Mouse (Mus musculus): ENCODE results near the gene Dnajc8. TPM values are rescaled to one million over a fixed set of nuclear protein-coding genes. Genes with fewer than 3 reads are reported as not detected.

The Dnajc8 gene
- total RNA-seq, 1 experiment: 167 TPM

DNA sequence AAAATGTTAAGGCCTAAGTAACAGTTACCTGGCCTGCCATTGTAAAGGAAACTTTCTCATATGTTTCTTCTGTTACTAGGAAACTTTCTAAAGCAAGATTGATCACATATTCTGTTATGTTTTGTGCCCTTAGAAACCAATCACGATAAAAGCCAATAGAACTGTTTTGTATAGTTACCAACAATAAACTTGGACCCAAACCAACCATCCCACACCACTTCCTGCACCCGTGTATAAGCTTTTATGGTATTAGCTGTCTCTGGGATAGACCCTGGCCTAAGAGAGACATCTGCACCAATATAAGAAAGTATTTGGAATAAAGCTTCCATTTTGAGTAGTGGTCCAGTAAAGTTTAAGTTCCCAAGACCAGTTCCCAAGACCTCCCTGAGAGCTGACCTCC, 49.6 kb downstream of the Dnajc8 start:
- DNase-seq (ENCODE audit: low read depth, low spot score): no peak
- Histone ChIP-seq H3K9ac (ENCODE audit: insufficient read depth, low read depth, low read length, poor library complexity, severe bottlenecking) (no peak overlapping the region), H3K4me1 (ENCODE audit: control insufficient read depth in 2 of 2, insufficient read depth in 2 of 2, low read length in 2 of 2, poor library complexity in 1 of 2) (no peaks in the 10 kb centered on the region), H3K36me3 (ENCODE audit: control insufficient read depth, insufficient read depth, low read length, poor library complexity, severe bottlenecking) (no peaks in the 10 kb centered on the region), H3K4me3 (ENCODE audit: insufficient read depth in 1 of 2, low read depth in 1 of 2, low read length in 2 of 2, poor library complexity in 1 of 2, severe bottlenecking in 1 of 2) (no peak overlapping the region), H3K9me3 (ENCODE audit: control insufficient read depth, insufficient read depth, low read depth, low read length) (no peaks in the 10 kb centered on the region), H3K27ac (ENCODE audit: insufficient read depth, low read depth, low read length, poor library complexity, severe bottlenecking) (no peak overlapping the region)
- TF ChIP-seq ZC3H11A (IDR thresholded peaks at IDR 0.05; ENCODE audit: borderline replicate concordance, low read depth, low read length): no peak
- no peak for TF ChIP-seq CHD2 (IDR thresholded peaks at IDR 0.05; ENCODE audit: low read depth, low read length)
- no peak for TF ChIP-seq MAFK (IDR thresholded peaks at IDR 0.05; ENCODE audit: insufficient read depth, low read depth, low read length)
- no peak for TF ChIP-seq ZNF384 (IDR thresholded peaks at IDR 0.05; ENCODE audit: low read depth, low read length)
- TF ChIP-seq HCFC1 (IDR thresholded peaks at IDR 0.05; ENCODE audit: borderline replicate concordance, insufficient read depth, low read length): no peak
- in situ Hi-C loops (cut with MboI; ENCODE audit: low sequenced_read_pairs in 2 of 2, unreplicated experiment in 2 of 2): no loop called here

DNA sequence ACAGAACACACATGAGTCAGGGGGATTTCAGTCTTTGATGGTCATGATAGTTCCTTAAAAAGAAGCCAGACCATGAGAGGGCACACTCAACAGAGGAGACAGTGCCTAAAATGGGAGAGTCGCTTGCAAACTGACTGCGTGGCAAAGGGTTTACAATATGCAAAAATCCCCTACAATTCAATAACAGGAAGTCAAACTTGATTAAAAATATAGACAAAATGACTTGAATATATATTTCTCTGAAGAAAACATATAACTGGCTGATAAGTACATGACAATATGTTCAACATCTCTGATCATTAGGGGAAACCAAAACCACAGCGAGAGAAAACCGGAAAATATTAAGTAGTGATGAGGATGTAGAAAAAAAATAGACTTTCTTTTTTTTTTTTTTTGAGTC, 50.9 kb downstream of the Dnajc8 start:
- no peak for DNase-seq (ENCODE audit: low read depth, low spot score)
- Histone ChIP-seq H3K36me3 (ENCODE audit: control insufficient read depth, insufficient read depth, low read length, poor library complexity, severe bottlenecking) (no peaks in the 10 kb centered on the region), H3K9ac (ENCODE audit: insufficient read depth, low read depth, low read length, poor library complexity, severe bottlenecking) (no peak overlapping the region), H3K4me1 (ENCODE audit: control insufficient read depth in 2 of 2, insufficient read depth in 2 of 2, low read length in 2 of 2, poor library complexity in 1 of 2) (no peaks in the 10 kb centered on the region), H3K27ac (ENCODE audit: insufficient read depth, low read depth, low read length, poor library complexity, severe bottlenecking) (no peak overlapping the region), H3K4me3 (ENCODE audit: insufficient read depth in 1 of 2, low read depth in 1 of 2, low read length in 2 of 2, poor library complexity in 1 of 2, severe bottlenecking in 1 of 2) (no peak overlapping the region), H3K9me3 (ENCODE audit: control insufficient read depth, insufficient read depth, low read depth, low read length) (no peaks in the 10 kb centered on the region)
- no peak for TF ChIP-seq MAFK (IDR thresholded peaks at IDR 0.05; ENCODE audit: insufficient read depth, low read depth, low read length)
- no peak for TF ChIP-seq HCFC1 (IDR thresholded peaks at IDR 0.05; ENCODE audit: borderline replicate concordance, insufficient read depth, low read length)
- no peak for TF ChIP-seq CHD2 (IDR thresholded peaks at IDR 0.05; ENCODE audit: low read depth, low read length)
- no peak for TF ChIP-seq ZNF384 (IDR thresholded peaks at IDR 0.05; ENCODE audit: low read depth, low read length)
- TF ChIP-seq ZC3H11A (IDR thresholded peaks at IDR 0.05; ENCODE audit: borderline replicate concordance, low read depth, low read length): no peak
- in situ Hi-C loops (cut with MboI; ENCODE audit: low sequenced_read_pairs in 2 of 2, unreplicated experiment in 2 of 2): no loop called here

DNA sequence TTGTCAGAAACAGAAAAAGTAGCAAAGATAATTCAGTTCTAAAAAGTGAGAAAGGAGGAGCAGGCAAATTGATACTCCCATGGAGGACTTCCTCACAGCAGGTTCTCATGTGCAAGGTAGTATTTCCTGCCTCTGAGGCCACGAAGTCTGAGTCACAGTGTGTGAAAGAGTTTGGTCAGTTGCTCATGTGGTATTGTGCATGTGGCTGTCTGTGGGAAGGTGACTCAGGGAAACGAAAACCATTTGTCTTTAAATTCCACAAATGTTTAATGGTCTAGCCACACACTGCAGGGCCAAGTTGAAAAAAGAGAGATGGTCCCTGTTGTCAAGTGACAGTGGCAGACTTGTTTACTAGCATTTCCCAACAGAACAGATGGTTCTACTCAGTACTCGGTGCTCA, 53.2 kb downstream of the Dnajc8 start:
- H3K4me1 ChIP-seq (ENCODE audit: control insufficient read depth in 2 of 2, insufficient read depth in 2 of 2, low read length in 2 of 2, poor library complexity in 1 of 2): 0 out of 4 replicates have a peak, but pooled peaks cover 0 to 1% of the 10 kb centered on the region in 2 experiments

DNA sequence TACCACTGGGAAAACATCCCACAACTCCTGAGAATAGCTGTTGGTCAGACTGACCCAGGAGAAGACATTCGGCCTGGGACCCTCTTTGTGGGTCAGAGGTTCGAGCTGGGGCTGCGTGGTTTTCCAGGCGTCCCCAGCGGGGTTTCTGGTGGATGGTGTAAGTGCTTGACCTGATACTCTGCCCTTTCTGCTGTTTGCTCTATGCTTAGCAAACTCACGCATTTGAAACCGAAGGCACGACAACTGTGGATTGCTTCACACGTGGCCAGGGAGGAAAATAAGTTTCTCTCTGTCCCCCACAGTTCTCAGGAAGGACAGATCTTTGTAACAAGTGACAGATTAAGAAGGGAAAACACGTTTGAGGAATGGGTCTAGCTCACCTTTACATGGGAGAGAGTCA, 55.3 kb downstream of the Dnajc8 start:
- TF ChIP-seq ZNF384 (IDR thresholded peaks at IDR 0.05; ENCODE audit: low read depth, low read length) (no peak), CHD2 (IDR thresholded peaks at IDR 0.05; ENCODE audit: low read depth, low read length) (no peak), ZC3H11A (IDR thresholded peaks at IDR 0.05; ENCODE audit: borderline replicate concordance, low read depth, low read length) (no peak), HCFC1 (IDR thresholded peaks at IDR 0.05; ENCODE audit: borderline replicate concordance, insufficient read depth, low read length) (no peak), MAFK (IDR thresholded peaks at IDR 0.05; ENCODE audit: insufficient read depth, low read depth, low read length) (no peak)
- H3K4me1 ChIP-seq (ENCODE audit: control insufficient read depth in 2 of 2, insufficient read depth in 2 of 2, low read length in 2 of 2, poor library complexity in 1 of 2): peaks cover 0 to 1% of the 10 kb centered on the region in 2 experiments; a peak in 1 of 4 replicates
- no peaks in the 10 kb centered on the region for H3K36me3 ChIP-seq (ENCODE audit: control insufficient read depth, insufficient read depth, low read length, poor library complexity, severe bottlenecking)
- H3K9me3 ChIP-seq (ENCODE audit: control insufficient read depth, insufficient read depth, low read depth, low read length): no peaks in the 10 kb centered on the region
- no peak overlapping the region for H3K9ac ChIP-seq (ENCODE audit: insufficient read depth, low read depth, low read length, poor library complexity, severe bottlenecking)
- H3K27ac ChIP-seq (ENCODE audit: insufficient read depth, low read depth, low read length, poor library complexity, severe bottlenecking): no peak overlapping the region
- no peak overlapping the region for H3K4me3 ChIP-seq (ENCODE audit: insufficient read depth in 1 of 2, low read depth in 1 of 2, low read length in 2 of 2, poor library complexity in 1 of 2, severe bottlenecking in 1 of 2)
- no peak for DNase-seq (ENCODE audit: low read depth, low spot score)
- in situ Hi-C loops (cut with MboI; ENCODE audit: low sequenced_read_pairs in 2 of 2, unreplicated experiment in 2 of 2): no loop called here

More for the DNA sequence above, 53.2 kb downstream of the Dnajc8 start:
- H3K4me3 ChIP-seq (ENCODE audit: insufficient read depth in 1 of 2, low read depth in 1 of 2, low read length in 2 of 2, poor library complexity in 1 of 2, severe bottlenecking in 1 of 2): no peak overlapping the region
- TF ChIP-seq ZC3H11A (IDR thresholded peaks at IDR 0.05; ENCODE audit: borderline replicate concordance, low read depth, low read length) (no peak), MAFK (IDR thresholded peaks at IDR 0.05; ENCODE audit: insufficient read depth, low read depth, low read length) (no peak), ZNF384 (IDR thresholded peaks at IDR 0.05; ENCODE audit: low read depth, low read length) (no peak), HCFC1 (IDR thresholded peaks at IDR 0.05; ENCODE audit: borderline replicate concordance, insufficient read depth, low read length) (no peak), CHD2 (IDR thresholded peaks at IDR 0.05; ENCODE audit: low read depth, low read length) (no peak)
- no peaks in the 10 kb centered on the region for H3K9me3 ChIP-seq (ENCODE audit: control insufficient read depth, insufficient read depth, low read depth, low read length)
- no peak for DNase-seq (ENCODE audit: low read depth, low spot score)
- no peak overlapping the region for H3K27ac ChIP-seq (ENCODE audit: insufficient read depth, low read depth, low read length, poor library complexity, severe bottlenecking)
- H3K36me3 ChIP-seq (ENCODE audit: control insufficient read depth, insufficient read depth, low read length, poor library complexity, severe bottlenecking): no peaks in the 10 kb centered on the region
- no peak overlapping the region for H3K9ac ChIP-seq (ENCODE audit: insufficient read depth, low read depth, low read length, poor library complexity, severe bottlenecking)
- in situ Hi-C loops (cut with MboI; ENCODE audit: low sequenced_read_pairs in 2 of 2, unreplicated experiment in 2 of 2): no loop called here

DNA sequence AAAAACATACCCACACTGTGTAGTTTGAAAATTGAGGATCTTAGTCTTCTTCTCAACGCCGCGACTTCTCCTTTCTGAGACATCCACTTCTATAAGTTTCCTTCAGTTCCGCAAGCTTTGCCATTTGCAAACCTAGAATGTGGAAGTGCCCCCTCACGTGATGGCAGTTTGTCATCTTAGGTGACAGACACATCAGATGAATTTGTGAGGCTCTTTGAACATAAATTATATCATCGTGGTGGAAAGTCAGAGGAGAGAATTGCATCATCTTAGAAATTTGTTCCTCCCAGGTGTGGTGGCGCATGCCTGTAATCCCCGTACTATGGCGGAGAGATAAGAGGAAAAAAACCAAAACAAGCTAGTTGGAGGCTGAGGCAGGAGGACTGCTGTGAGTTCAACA, 57.6 kb downstream of the Dnajc8 start:
- no peak overlapping the region for H3K27ac ChIP-seq (ENCODE audit: insufficient read depth, low read depth, low read length, poor library complexity, severe bottlenecking)
- H3K4me3 ChIP-seq (ENCODE audit: insufficient read depth in 1 of 2, low read depth in 1 of 2, low read length in 2 of 2, poor library complexity in 1 of 2, severe bottlenecking in 1 of 2): no peak overlapping the region
- no peak for TF ChIP-seq HCFC1 (IDR thresholded peaks at IDR 0.05; ENCODE audit: borderline replicate concordance, insufficient read depth, low read length)
- no peak for TF ChIP-seq ZC3H11A (IDR thresholded peaks at IDR 0.05; ENCODE audit: borderline replicate concordance, low read depth, low read length)
- no peak for TF ChIP-seq ZNF384 (IDR thresholded peaks at IDR 0.05; ENCODE audit: low read depth, low read length)
- no peak for TF ChIP-seq MAFK (IDR thresholded peaks at IDR 0.05; ENCODE audit: insufficient read depth, low read depth, low read length)
- no peak for TF ChIP-seq CHD2 (IDR thresholded peaks at IDR 0.05; ENCODE audit: low read depth, low read length)
- in situ Hi-C loops (cut with MboI; ENCODE audit: low sequenced_read_pairs in 2 of 2, unreplicated experiment in 2 of 2): no loop called here
- no peaks in the 10 kb centered on the region for H3K36me3 ChIP-seq (ENCODE audit: control insufficient read depth, insufficient read depth, low read length, poor library complexity, severe bottlenecking)
- peaks cover 0 to 1% of the 10 kb centered on the region in 2 experiments; a peak in 1 of 4 replicates for H3K4me1 ChIP-seq (ENCODE audit: control insufficient read depth in 2 of 2, insufficient read depth in 2 of 2, low read length in 2 of 2, poor library complexity in 1 of 2)
- no peak overlapping the region for H3K9ac ChIP-seq (ENCODE audit: insufficient read depth, low read depth, low read length, poor library complexity, severe bottlenecking)
- DNase-seq (ENCODE audit: low read depth, low spot score): no peak
- no peaks in the 10 kb centered on the region for H3K9me3 ChIP-seq (ENCODE audit: control insufficient read depth, insufficient read depth, low read depth, low read length)

Data from ES-E14 (cell line).